In genomic region chr7:18840386-18841173, GRCm38 (mm10) we compare ENCODE assay signal across 7 mouse cellular contexts. TPM values are rescaled to one million over a fixed set of nuclear protein-coding genes. Genes with fewer than 3 reads are reported as not detected.
DNase-seq lines count a peak whose midpoint lies in the region; ATAC-seq lines count a peak whose summit lies in the region.

No protein-coding gene starts in this region.

- H3K4me3 ChIP-seq in hindbrain, embryonic 16.5 days (ENCODE audit: low read length), result peak overlapping the region; percentile 42
- peak overlapping the region; percentile 44 for H3K4me3 ChIP-seq in limb, embryonic 10.5 days

- H3K4me1 ChIP-seq in hindbrain, embryonic 16.5 days (ENCODE audit: control insufficient read depth, insufficient read depth, low read depth, low read length), result no peaks in the 10 kb centered on the region
- peaks cover 10% of the 10 kb centered on the region for H3K4me1 ChIP-seq in limb, embryonic 10.5 days

- H3K27me3 ChIP-seq in hindbrain, embryonic 16.5 days (replicated peaks; ENCODE audit: control insufficient read depth, insufficient read depth, low read length), result no peaks in the 10 kb centered on the region
- H3K27me3 ChIP-seq in limb, embryonic 10.5 days (ENCODE audit: low read depth, poor library complexity, severe bottlenecking), result no peaks in the 10 kb centered on the region

- no peaks in the 10 kb centered on the region for H3K9me3 ChIP-seq in hindbrain, embryonic 16.5 days (ENCODE audit: control insufficient read depth, low read length)
- H3K9me3 ChIP-seq in limb, embryonic 10.5 days (replicated peaks), result no peaks in the 10 kb centered on the region

- no peaks in the 10 kb centered on the region for H3K36me3 ChIP-seq in hindbrain, embryonic 16.5 days (ENCODE audit: control insufficient read depth, insufficient read depth, low read length)
- no peaks in the 10 kb centered on the region for H3K36me3 ChIP-seq in limb, embryonic 10.5 days

- 2% methylated on average over 14 of the region's 17 CpGs for WGBS in hindbrain, embryonic 16.5 days
- WGBS in limb, embryonic 10.5 days, result 7% methylated on average over 14 of the region's 17 CpGs

- H3K9ac ChIP-seq in hindbrain, embryonic 16.5 days (ENCODE audit: low read depth, low read length), result peak overlapping the region; percentile 58

- peak overlapping the region; percentile 79 for H3K4me2 ChIP-seq in hindbrain, embryonic 16.5 days (ENCODE audit: low read length)

- ATAC-seq in hindbrain, embryonic 16.5 days, result peak; percentile 84

- H3K27ac ChIP-seq in hindbrain, embryonic 16.5 days (ENCODE audit: low read depth, low read length), result peak overlapping the region; percentile 20
- peak overlapping the region; percentile 53 for H3K27ac ChIP-seq in limb, embryonic 10.5 days

- peak; percentile 26 to 39 for DNase-seq in adrenal gland, adult 18-20 months (ENCODE audit: low spot score in 2 of 2)
- peak; percentile 44 to 45 for DNase-seq in cerebellum, postnatal 14 days
- peak; percentile 16 to 38 for DNase-seq in gastrocnemius, adult 8-10 months (ENCODE audit: low spot score in 2 of 2)
- DNase-seq in limb, embryonic 10.5 days (ENCODE audit: low spot score), result peak; percentile 57
- peak; percentile 66 for DNase-seq in mesoderm, embryonic 11.5 days (ENCODE audit: low read depth, low spot score)
- DNase-seq in skeletal muscle tissue, adult 2 months (ENCODE audit: low read depth, low spot score), result peak; percentile 84

RNA-seq across cellular contexts. Expression of gene Mill2, which starts 0.8 kb away (rescaled TPM):
- total RNA-seq in adrenal gland, adult 18-20 months (2021), result 1 to 10 TPM; 8.1 to 10.0 TPM
- total RNA-seq in gastrocnemius, adult 8-10 months (2022), result 1 to 10 TPM; 1.8 to 2.8 (median 2.1) TPM
- polyA plus RNA-seq in hindbrain, embryonic 16.5 days (2015; fragmentation: Nextera tagmentation; extraction: Ambion mirVana), result 0.38 and 1.2 TPM in 2 replicates
- not detected in 2 replicates for polyA plus RNA-seq in limb, embryonic 10.5 days (2016; fragmentation: Nextera tagmentation; extraction: Ambion mirVana)

RNA-seq across cellular contexts. Expression of gene Psg17, which starts 19.2 kb away (rescaled TPM):
- total RNA-seq in adrenal gland, adult 18-20 months (2021), result not detected
- not detected for total RNA-seq in gastrocnemius, adult 8-10 months (2022)
- not detected in 2 replicates for polyA plus RNA-seq in hindbrain, embryonic 16.5 days (2015; fragmentation: Nextera tagmentation; extraction: Ambion mirVana)
- polyA plus RNA-seq in limb, embryonic 10.5 days (2016; fragmentation: Nextera tagmentation; extraction: Ambion mirVana), result not detected in 2 replicates

RNA-seq across cellular contexts. Expression of gene Pglyrp1, which starts 30.6 kb away (rescaled TPM):
- 1 to 10 TPM; 1.1 to 2.8 TPM for total RNA-seq in adrenal gland, adult 18-20 months (2021)
- under 1 TPM in 2 of 4 experiments, not detected in 2; 0.39 to 0.45 TPM for total RNA-seq in gastrocnemius, adult 8-10 months (2022)
- 31.2 and 36.7 TPM in 2 replicates for polyA plus RNA-seq in hindbrain, embryonic 16.5 days (2015; fragmentation: Nextera tagmentation; extraction: Ambion mirVana)
- 0.33 and 0.58 TPM in 2 replicates for polyA plus RNA-seq in limb, embryonic 10.5 days (2016; fragmentation: Nextera tagmentation; extraction: Ambion mirVana)

RNA-seq across cellular contexts. Expression of gene Psg19, which starts 42.3 kb away (rescaled TPM):
- total RNA-seq in adrenal gland, adult 18-20 months (2021), result not detected
- not detected for total RNA-seq in gastrocnemius, adult 8-10 months (2022)
- not detected in 2 replicates for polyA plus RNA-seq in hindbrain, embryonic 16.5 days (2015; fragmentation: Nextera tagmentation; extraction: Ambion mirVana)
- not detected in 2 replicates for polyA plus RNA-seq in limb, embryonic 10.5 days (2016; fragmentation: Nextera tagmentation; extraction: Ambion mirVana)

Comparison
In these comparisons a context has a peak if more than half of its experiments do, and no peak if none do; other contexts are left out.
1. Peak in every context shown above with its lines: DNase-seq, ATAC-seq, H3K4me3 ChIP-seq and H3K27ac ChIP-seq.
2. DNase-seq: peak in every context shown above with its lines; median percentile 84 in skeletal muscle tissue, adult 2 months; 66 in mesoderm, embryonic 11.5 days; 57 in limb, embryonic 10.5 days; 44 in cerebellum, postnatal 14 days; 32 in adrenal gland, adult 18-20 months; 27 in gastrocnemius, adult 8-10 months.